Mouse (Mus musculus): Measurements from ENCODE around the gene Fam126a.
"Not testable (repeated sequence)": the region's sequence is repeated elsewhere in the genome, so short reads cannot be mapped to it uniquely, and the experiment has no call there.

Gene Fam126a

DNA sequence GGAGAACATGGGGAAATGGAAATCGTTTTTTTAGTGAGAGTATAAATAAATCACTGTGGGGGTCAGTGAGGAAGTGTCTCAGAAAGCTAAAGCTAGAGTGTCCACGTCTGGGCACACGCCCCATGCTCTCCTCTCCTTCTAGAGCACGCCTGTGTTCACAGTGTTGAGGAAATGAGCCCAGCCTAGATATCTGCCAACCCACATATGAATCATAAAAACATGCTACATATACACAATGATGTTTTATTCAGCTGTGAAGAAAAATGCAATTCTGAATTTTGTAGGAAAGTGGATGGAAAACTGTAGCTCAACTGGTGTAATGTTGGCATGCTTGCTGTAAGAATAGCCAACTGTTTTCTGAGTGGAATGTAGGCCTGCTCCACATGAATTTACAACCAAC, 130.3 kb downstream of the Fam126a start:
- DNase-seq (ENCODE audit: extremely low spot score), result no peak

DNA sequence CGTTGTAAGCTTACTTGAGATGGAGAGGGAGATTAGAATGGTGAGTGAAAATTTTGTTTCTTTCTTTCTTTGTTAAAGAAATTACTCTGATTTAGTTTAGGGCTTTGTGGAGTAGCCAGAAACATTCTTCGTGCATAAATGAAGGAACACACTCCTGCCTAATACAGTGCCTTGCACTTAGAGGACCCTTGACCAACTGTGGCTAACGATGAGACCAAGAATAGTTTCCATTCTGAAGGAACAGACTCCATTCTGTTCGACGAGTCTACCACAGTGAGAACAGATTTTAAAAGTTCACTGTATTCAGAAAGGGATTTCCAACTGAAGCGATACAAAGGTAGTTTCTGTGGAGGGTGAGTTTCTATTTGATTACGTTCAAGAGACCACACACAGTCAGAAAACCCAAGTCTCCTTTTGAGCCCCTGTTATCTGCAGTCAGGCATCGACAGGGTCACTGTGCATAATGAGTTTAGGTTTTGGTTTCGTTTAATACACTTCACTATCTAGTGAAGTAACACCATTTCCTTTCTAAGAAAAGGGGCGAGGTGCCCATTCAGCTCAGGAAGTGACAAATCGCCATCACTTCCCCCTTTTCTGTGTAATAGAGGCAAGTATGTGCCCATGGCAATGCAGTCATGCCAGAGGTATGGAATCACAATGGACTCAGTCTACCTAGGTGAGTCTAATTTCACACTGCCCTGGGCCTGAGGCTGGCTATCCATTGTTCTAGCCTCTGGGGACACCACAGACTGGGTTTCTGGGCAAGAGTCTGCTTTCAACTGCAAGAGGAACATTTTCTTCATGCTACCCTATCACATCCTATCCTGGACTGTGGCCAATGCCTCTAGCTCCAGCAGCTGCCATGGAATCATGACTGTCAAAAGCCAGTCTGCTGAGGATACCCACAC, 136.4 kb downstream of the Fam126a start:
- DNase-seq (ENCODE audit: extremely low spot score), result no peak

GRCm38 (mm10) chr5:23893156-23893863, 137.2 kb downstream of the Fam126a start:
- no peak for DNase-seq (ENCODE audit: extremely low spot score)

- peak; percentile 54 for DNase-seq (ENCODE audit: extremely low spot score)
Measured at GRCm38 (mm10) chr5:23890734-23891133, 139.8 kb downstream of the Fam126a start.

- DNase-seq (ENCODE audit: extremely low spot score), result no peak
Measured at GRCm38 (mm10) chr5:23889461-23889860, 141.0 kb downstream of the Fam126a start.

- no peak for DNase-seq (ENCODE audit: extremely low spot score)
Measured at GRCm38 (mm10) chr5:23887111-23887510, 143.4 kb downstream of the Fam126a start.

DNA sequence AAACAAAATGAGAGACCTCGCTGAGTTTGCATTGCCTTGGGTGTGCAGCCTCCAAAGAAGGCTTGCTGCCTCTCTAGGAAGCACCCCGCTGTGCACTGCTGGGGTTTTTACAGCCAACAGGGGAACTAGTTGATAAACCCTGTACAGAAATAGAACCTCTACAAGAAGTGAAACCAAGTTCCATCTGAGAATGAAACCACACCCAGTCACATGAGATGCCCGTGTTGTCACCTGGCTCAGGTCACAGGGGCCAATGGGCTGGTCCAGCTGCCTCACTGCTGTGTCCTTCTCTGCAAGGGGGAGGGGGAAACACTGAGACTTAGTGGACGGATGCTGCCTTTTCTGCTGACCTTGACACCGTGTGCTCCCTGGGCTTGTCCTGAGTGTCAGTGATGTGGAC, 156.0 kb downstream of the Fam126a start:
- no peak for DNase-seq (ENCODE audit: extremely low spot score)

- DNase-seq (ENCODE audit: extremely low spot score), result no peak
Measured at GRCm38 (mm10) chr5:23872586-23872985, 157.9 kb downstream of the Fam126a start.

- not testable (repeated sequence) for DNase-seq (ENCODE audit: extremely low spot score)
Measured at GRCm38 (mm10) chr5:23871323-23871722, 159.2 kb downstream of the Fam126a start.

DNA sequence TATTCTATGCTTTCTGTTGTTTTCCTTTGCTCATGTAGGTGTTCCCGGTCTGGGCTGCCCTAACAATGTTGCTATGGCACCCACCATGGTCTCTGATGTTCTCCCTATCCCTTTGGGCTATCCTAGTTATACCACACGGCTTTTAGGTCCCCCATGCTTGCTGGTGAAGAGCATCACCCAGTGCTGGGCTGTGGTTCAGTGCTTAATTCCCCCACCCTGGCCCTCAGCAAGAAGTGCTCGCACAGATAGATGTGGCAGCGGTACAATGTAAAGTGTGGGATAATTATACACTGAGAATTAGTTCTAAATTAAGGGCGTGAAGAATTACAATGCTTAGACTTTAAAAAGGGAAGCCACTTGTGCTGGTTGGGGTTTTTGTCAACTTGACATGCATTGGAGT, 164.5 kb downstream of the Fam126a start:
- DNase-seq (ENCODE audit: extremely low spot score), result no peak

Measured in embryo, embryonic 9.5 days (tissue).